Mouse (Mus musculus) kidney, adult 2 months (tissue): Measurements from ENCODE around the gene Hemgn.

Experiments used
- CTCF ChIP-seq: fragments of 200-500 bp; conservative IDR thresholded peaks from 2 replicates; pipeline ENCODE4 v1.5.1; 2011; ENCODE audit warnings: low read depth, mild to moderate bottlenecking, control low read depth, low read length, moderate library complexity, mixed read lengths; ENCODE audit not compliant: insufficient read depth, insufficient read length
- POLR2A ChIP-seq: fragments of 200-500 bp; IDR thresholded peaks from one replicate; pipeline ENCODE4 v1.6.1; 2011; ENCODE audit warnings: low read depth, low read length, control low read depth

DNA sequence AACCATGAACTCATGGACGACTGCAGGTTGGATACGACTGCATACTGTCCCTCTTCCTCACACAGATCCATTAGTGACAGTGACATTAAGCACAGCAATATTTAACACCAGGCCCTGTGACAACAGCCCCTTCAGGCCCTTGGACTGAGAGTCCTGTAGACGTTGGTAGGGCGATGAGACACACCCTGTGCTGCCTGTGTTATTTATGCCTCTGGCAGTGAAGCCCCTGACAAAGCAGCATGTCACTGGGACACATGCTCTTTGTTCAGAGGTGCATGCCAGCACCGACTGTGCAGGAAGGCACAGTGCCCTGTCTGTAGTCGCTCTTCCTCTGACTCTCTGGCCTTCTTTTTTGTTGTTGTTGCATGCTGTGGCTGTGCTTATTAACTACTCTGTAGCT lies 35.6 kb upstream of the Hemgn start:
- TF ChIP-seq CTCF (no peak), POLR2A (no peak)
